Mouse (Mus musculus): ENCODE data around the gene Fam210b. TPM values are rescaled to one million over a fixed set of nuclear protein-coding genes. Genes with fewer than 3 reads are reported as not detected.

Gene Fam210b
- total and polyA plus RNA-seq, 2 experiments from 2014 or later = 14.9 to 43.5 TPM

DNA sequence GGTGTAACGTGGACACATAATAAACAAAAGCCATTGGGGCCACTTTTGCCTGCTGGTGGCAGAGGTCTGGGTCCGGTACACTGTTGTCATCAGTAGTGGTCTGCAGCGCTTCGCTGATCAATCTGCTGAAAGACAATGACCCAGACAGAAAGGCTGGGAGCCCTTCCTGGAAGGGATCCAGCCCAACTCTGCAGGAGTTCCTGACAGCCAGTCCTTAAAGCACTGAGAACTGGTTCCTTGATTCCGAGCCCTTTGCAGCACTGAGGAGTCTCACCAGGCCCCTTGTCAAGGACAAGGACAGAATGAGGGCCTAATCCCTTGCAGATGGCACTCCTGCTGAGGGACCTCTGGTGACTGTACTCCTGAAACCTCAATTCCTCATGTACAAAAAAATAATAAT is 3.8 kb upstream of the Fam210b start:
- 0 out of 2 replicates have a peak, but pooled peaks cover 9% of the 10 kb centered on the region for H3K4me1 ChIP-seq (ENCODE audit: insufficient read depth)
- 23% methylated on average over 5 of the region's 5 CpGs for WGBS
- H3K4me3 ChIP-seq (ENCODE audit: low read depth, low read length) = no peak overlapping the region
- DNase-seq (no peak), ATAC-seq (no peak)
- no peak overlapping the region for H3K27ac ChIP-seq (ENCODE audit: low read depth, low read length)
- H3K36me3 ChIP-seq (ENCODE audit: insufficient read depth) = no peaks in the 10 kb centered on the region
- no peak for TF ChIP-seq CTCF (IDR thresholded peaks at IDR 0.05; ENCODE audit: low read depth)
- H3K4me2 ChIP-seq (ENCODE audit: low read depth) = no peak overlapping the region
- H3K9ac ChIP-seq = no peak overlapping the region
- no peaks in the 10 kb centered on the region for H3K27me3 ChIP-seq (ENCODE audit: insufficient read depth, low read length)
- H3K9me3 ChIP-seq (ENCODE audit: low read length) = no peaks in the 10 kb centered on the region

DNA sequence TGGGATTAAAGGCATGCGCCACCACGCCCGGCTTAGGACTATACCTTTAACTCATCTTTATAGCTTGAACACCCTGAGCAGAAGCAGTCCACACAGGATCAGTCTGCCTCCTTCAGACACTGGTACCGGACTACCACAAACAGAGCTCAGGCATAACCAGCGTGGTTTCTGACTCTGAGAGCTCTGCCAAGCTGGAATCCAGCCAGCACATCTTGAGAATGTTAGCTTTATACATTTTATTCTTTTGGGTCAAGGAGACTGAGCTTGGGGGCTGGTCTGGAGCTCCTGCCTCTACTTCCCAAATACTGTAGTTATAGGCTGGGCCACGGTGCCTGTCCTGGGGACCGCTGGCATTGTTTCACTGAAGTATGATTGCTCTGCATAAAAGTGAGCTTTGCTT is 1.6 kb upstream of the Fam210b start:
- 82% methylated on average over 7 of the region's 7 CpGs for WGBS

DNA sequence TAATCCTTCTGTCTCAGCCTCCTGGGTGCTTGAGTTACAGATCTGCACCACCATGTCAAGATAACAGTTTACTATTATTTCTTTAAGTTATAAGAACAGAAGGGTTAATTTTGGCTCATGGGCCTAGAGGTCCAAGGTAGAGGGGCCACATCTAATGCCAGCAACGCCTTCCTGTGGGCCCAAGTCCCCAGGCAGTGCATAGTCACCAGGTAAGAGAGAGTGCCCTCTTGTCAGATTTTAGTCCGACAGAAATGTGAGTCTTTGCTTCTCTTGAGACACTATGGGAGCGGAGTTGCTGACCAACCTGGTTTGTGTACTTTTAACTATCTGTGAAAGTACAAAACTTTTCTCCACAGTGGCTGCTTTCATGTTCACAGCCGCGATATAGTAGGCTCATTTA is 696 bp upstream of the Fam210b start:
- H3K4me1 ChIP-seq (ENCODE audit: insufficient read depth) = 0 out of 2 replicates have a peak, but pooled peaks cover 9% of the 10 kb centered on the region
- TF ChIP-seq CTCF (IDR thresholded peaks at IDR 0.05; ENCODE audit: low read depth) = no peak
- no peak overlapping the region for H3K9ac ChIP-seq
- ATAC-seq (no peak), DNase-seq (no peak)
- no peaks in the 10 kb centered on the region for H3K27me3 ChIP-seq (ENCODE audit: insufficient read depth, low read length)
- no peaks in the 10 kb centered on the region for H3K9me3 ChIP-seq (ENCODE audit: low read length)
- H3K4me2 ChIP-seq (ENCODE audit: low read depth) = peak overlapping the region; percentile 100; the same call in 1 of the 2 replicates
- no peak overlapping the region for H3K4me3 ChIP-seq (ENCODE audit: low read depth, low read length)
- H3K36me3 ChIP-seq (ENCODE audit: insufficient read depth) = no peaks in the 10 kb centered on the region
- peak overlapping the region; percentile 76 for H3K27ac ChIP-seq (ENCODE audit: low read depth, low read length)
- WGBS = 22% methylated on average over 5 of the region's 5 CpGs

More for the DNA sequence above, 1.6 kb upstream of the Fam210b start:
- H3K27me3 ChIP-seq (ENCODE audit: insufficient read depth, low read length) = no peaks in the 10 kb centered on the region
- 0 out of 2 replicates have a peak, but pooled peaks cover 5% of the 10 kb centered on the region for H3K4me1 ChIP-seq (ENCODE audit: insufficient read depth)
- no peak for ATAC-seq
- TF ChIP-seq CTCF (IDR thresholded peaks at IDR 0.05; ENCODE audit: low read depth) = no peak
- no peak overlapping the region for H3K4me2 ChIP-seq (ENCODE audit: low read depth)
- no peaks in the 10 kb centered on the region for H3K9me3 ChIP-seq (ENCODE audit: low read length)
- DNase-seq = no peak
- H3K27ac ChIP-seq (ENCODE audit: low read depth, low read length) = no peak overlapping the region
- no peak overlapping the region for H3K9ac ChIP-seq
- H3K36me3 ChIP-seq (ENCODE audit: insufficient read depth) = no peaks in the 10 kb centered on the region
- no peak overlapping the region for H3K4me3 ChIP-seq (ENCODE audit: low read depth, low read length)

DNA sequence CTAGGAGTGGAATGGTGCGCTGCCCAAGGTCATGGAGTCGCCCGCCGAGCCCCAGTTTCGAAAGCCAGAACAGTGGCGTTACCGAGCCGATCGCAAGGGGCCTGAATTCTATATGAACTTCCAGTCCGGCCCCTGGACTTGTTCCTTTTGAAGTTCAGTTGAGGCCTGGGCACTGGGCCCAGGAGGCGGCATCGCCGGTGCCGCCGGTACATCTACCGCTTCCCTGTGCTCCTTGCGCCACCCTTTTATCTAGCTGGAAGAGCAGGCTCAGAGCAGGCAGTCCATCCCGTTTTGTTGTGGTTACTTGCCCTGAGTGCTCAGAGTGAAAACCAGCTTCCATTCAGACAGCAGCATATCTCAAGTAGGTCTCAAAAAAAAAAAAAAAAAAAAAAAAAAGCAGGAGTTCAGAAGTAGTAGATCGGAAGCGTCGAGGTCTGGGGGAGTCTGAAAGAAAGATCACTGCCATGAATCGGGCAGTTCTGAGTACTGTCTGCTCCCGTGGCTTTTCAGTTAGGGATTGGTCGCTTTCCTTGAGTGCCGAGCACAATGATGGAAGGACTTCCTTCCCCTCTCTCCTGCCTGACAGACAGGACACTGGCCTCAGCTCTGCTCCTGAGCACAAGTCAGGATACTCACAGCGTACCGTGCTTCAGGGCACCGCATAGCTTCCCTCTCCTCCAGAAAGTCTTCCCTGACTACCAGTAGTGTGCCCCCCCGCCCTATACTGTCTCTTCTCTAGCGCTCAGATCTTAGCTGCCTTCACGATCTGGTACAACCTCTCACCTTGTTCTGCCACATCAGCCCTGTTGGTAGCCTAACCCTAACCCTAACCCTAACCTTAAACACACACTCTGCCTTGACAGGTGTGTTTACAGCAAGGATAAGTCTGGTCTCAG is 917 bp downstream of the Fam210b start:
- WGBS = 8% methylated on average over 31 of the region's 31 CpGs
- H3K9me3 ChIP-seq (ENCODE audit: low read length) = no peaks in the 10 kb centered on the region
- 0 out of 2 replicates have a peak, but pooled peaks cover 5% of the 10 kb centered on the region for H3K4me1 ChIP-seq (ENCODE audit: insufficient read depth)
- ATAC-seq (no peak), DNase-seq (peak; percentile 53)
- peak overlapping the region; percentile 76 for H3K27ac ChIP-seq (ENCODE audit: low read depth, low read length)
- no peaks in the 10 kb centered on the region for H3K27me3 ChIP-seq (ENCODE audit: insufficient read depth, low read length)
- no peaks in the 10 kb centered on the region for H3K36me3 ChIP-seq (ENCODE audit: insufficient read depth)
- peak overlapping the region; percentile 68 for H3K4me3 ChIP-seq (ENCODE audit: low read depth, low read length)
- peak overlapping the region; percentile 73 for H3K9ac ChIP-seq
- peak overlapping the region; percentile 100 for H3K4me2 ChIP-seq (ENCODE audit: low read depth)
- TF ChIP-seq CTCF (IDR thresholded peaks at IDR 0.05; ENCODE audit: low read depth) = 0 out of 2 replicates have a peak, but pooled peaks have one; percentile 16

DNA sequence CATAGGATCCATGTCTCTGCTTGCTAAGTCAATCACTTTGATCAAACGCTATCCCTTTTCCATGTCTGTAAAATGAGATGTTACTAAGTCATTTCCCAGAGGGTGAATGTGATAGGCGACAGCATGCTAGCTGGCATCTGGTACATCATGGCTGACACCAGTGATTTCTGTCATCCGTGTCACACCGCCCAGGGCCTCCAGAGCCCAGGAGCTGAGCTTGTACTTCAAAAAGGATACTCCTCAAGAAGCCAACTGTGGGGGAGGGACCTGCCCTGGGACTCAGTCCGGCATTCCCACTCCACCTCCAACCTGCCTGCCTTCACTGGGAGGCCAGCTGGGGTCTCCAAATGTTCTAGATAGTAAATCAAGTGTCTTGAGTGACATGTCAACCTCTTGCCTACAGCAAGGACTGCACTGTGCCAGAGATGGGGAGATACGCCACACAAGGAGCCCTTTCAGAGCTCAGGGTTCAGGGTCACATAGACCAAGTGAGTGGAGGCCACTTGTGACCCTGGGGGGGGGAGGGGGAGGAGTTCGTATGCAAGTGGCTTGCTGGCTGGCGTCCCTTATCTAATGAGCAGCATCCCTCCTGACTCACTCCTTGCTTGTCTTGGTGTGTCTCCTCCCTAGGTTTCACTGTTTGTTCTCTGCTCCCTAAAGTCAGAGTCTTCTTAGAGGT is 1.7 kb downstream of the Fam210b start:
- H3K27ac ChIP-seq (ENCODE audit: low read depth, low read length) = peak overlapping the region; percentile 40; the same call in 1 of the 2 replicates
- H3K9me3 ChIP-seq (ENCODE audit: low read length) = no peaks in the 10 kb centered on the region
- H3K4me1 ChIP-seq (ENCODE audit: insufficient read depth) = 0 out of 2 replicates have a peak, but pooled peaks cover 5% of the 10 kb centered on the region
- TF ChIP-seq CTCF (IDR thresholded peaks at IDR 0.05; ENCODE audit: low read depth) = no peak
- H3K4me3 ChIP-seq (ENCODE audit: low read depth, low read length) = peak overlapping the region; percentile 68
- H3K4me2 ChIP-seq (ENCODE audit: low read depth) = peak overlapping the region; percentile 100
- WGBS = 53% methylated on average over 8 of the region's 8 CpGs
- H3K9ac ChIP-seq = no peak overlapping the region
- H3K27me3 ChIP-seq (ENCODE audit: insufficient read depth, low read length) = no peaks in the 10 kb centered on the region
- ATAC-seq (no peak), DNase-seq (no peak)
- H3K36me3 ChIP-seq (ENCODE audit: insufficient read depth) = no peaks in the 10 kb centered on the region

DNA sequence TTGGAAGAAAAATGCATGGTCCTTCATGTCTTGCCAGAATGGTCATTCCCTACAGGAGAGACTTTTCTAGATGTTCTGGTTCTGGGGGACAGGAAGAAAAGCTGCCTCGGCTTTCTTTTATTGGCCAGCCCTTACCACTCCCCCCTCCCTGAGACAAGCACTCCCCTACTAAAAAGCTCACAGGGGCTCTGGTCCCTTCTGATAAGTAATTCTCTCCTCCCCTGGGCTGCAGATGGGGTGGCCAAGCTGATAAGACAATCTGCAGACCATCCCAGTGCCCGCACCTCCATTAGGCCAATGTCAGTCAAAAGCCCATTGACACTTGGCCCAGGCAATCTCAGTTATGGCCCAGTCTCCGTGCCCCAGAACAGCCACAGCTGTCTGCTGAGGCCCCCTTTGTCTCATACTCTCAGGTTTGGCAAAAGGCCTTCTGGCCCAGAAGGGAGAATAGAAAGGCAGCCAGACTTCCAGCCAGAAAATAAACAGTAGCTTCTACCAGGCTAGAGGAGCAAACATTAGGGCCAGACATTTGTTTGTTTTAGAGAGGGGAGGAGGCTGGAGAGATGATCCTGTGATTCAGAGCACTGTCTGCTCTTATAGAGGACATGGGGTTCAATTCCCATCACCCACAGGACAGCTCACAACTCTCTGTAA is 3.1 kb downstream of the Fam210b start:
- TF ChIP-seq CTCF (IDR thresholded peaks at IDR 0.05; ENCODE audit: low read depth) = no peak
- ATAC-seq = peak; percentile 12
- no peaks in the 10 kb centered on the region for H3K27me3 ChIP-seq (ENCODE audit: insufficient read depth, low read length)
- peak overlapping the region; percentile 3; the same call in 1 of the 2 replicates for H3K4me3 ChIP-seq (ENCODE audit: low read depth, low read length)
- WGBS = 22% methylated on average over 3 of the region's 3 CpGs
- no peak overlapping the region for H3K9ac ChIP-seq
- peak; percentile 72 for DNase-seq
- peaks cover 9% of the 10 kb centered on the region for H3K4me1 ChIP-seq (ENCODE audit: insufficient read depth)
- no peaks in the 10 kb centered on the region for H3K9me3 ChIP-seq (ENCODE audit: low read length)
- H3K36me3 ChIP-seq (ENCODE audit: insufficient read depth) = no peaks in the 10 kb centered on the region
- peak overlapping the region; percentile 69; the same call in 1 of the 2 replicates for H3K27ac ChIP-seq (ENCODE audit: low read depth, low read length)
- H3K4me2 ChIP-seq (ENCODE audit: low read depth) = peak overlapping the region; percentile 100; the same call in 1 of the 2 replicates

All from forebrain, postnatal 0 days (tissue).